Mouse (Mus musculus): ENCODE measurements around the gene Spsb3. TPM values are rescaled to one million over a fixed set of nuclear protein-coding genes. Genes with fewer than 3 reads are reported as not detected.

Spsb3 gene
- 10.5 and 13.8 TPM in 2 replicates for polyA plus RNA-seq (2011; ENCODE audit: insufficient read depth, insufficient read length, low read depth, missing spikeins)

- H3K27ac ChIP-seq (ENCODE audit: insufficient read depth, low read length) = no peak within 1 kb of the TSS
- H3K4me3 ChIP-seq (ENCODE audit: low read depth, low read length) = peak within 1 kb of the TSS; percentile 99
- no peaks in the 10 kb centered on the region for H3K27me3 ChIP-seq (ENCODE audit: control insufficient read depth, insufficient read depth, low read length, poor library complexity, severe bottlenecking)
- H3K36me3 ChIP-seq (ENCODE audit: control insufficient read depth, insufficient read depth, low read length, poor library complexity, severe bottlenecking) = 0 out of 2 replicates have a peak, but pooled peaks cover 3% of the 10 kb centered on the region
- no peaks in the 10 kb centered on the region for H3K4me1 ChIP-seq (ENCODE audit: control insufficient read depth, insufficient read depth, low read length)
- no peaks in the 10 kb centered on the region for H3K9me3 ChIP-seq (replicated peaks; ENCODE audit: control insufficient read depth, insufficient read depth, low read length, poor library complexity, severe bottlenecking)
- H3K9ac ChIP-seq (ENCODE audit: low read depth, poor library complexity, severe bottlenecking) = peak within 1 kb of the TSS; percentile 85
- TF ChIP-seq EP300 (IDR thresholded peaks at IDR 0.05; ENCODE audit: insufficient read depth, low read depth, low read length) = no peak
- TF ChIP-seq POLR2A (IDR thresholded peaks at IDR 0.05; ENCODE audit: insufficient read depth, low read length) = peak; percentile 65
- TF ChIP-seq CTCF (IDR thresholded peaks at IDR 0.05; ENCODE audit: low read depth, low read length) = no peak
Measured at GRCm38 (mm10) chr17:24886134-24886931, at the start of gene Spsb3, which contains the start of gene Nubp2. Gene Spsb3, plus strand, starts transcription at chr17:24886643. Gene Nubp2, minus strand, starts transcription at chr17:24886349.

GRCm38 (mm10) chr17:24839842-24840241 lies 46.6 kb upstream of the Spsb3 start, which contains the start of gene Hagh:
Gene Hagh, plus strand, starts transcription at chr17:24840143.
- TF ChIP-seq POLR2A (IDR thresholded peaks at IDR 0.05; ENCODE audit: insufficient read depth, low read length) (no peak), CTCF (IDR thresholded peaks at IDR 0.05; ENCODE audit: low read depth, low read length) (no peak), EP300 (IDR thresholded peaks at IDR 0.05; ENCODE audit: insufficient read depth, low read depth, low read length) (no peak)
- H3K36me3 ChIP-seq (ENCODE audit: control insufficient read depth, insufficient read depth, low read length, poor library complexity, severe bottlenecking) = no peaks in the 10 kb centered on the region
- no peak within 1 kb of the TSS for H3K9ac ChIP-seq (ENCODE audit: low read depth, poor library complexity, severe bottlenecking)
- H3K4me3 ChIP-seq (ENCODE audit: low read depth, low read length) = no peak within 1 kb of the TSS
- no peak within 1 kb of the TSS for H3K27ac ChIP-seq (ENCODE audit: insufficient read depth, low read length)
- H3K27me3 ChIP-seq (ENCODE audit: control insufficient read depth, insufficient read depth, low read length, poor library complexity, severe bottlenecking) = no peaks in the 10 kb centered on the region
- no peaks in the 10 kb centered on the region for H3K9me3 ChIP-seq (replicated peaks; ENCODE audit: control insufficient read depth, insufficient read depth, low read length, poor library complexity, severe bottlenecking)
- H3K4me1 ChIP-seq (ENCODE audit: control insufficient read depth, insufficient read depth, low read length) = no peaks in the 10 kb centered on the region

- no peak for TF ChIP-seq CTCF (IDR thresholded peaks at IDR 0.05; ENCODE audit: low read depth, low read length)
- no peak for TF ChIP-seq EP300 (IDR thresholded peaks at IDR 0.05; ENCODE audit: insufficient read depth, low read depth, low read length)
- Histone ChIP-seq H3K9ac (ENCODE audit: low read depth, poor library complexity, severe bottlenecking) (no peak overlapping the region), H3K9me3 (replicated peaks; ENCODE audit: control insufficient read depth, insufficient read depth, low read length, poor library complexity, severe bottlenecking) (no peaks in the 10 kb centered on the region), H3K27me3 (ENCODE audit: control insufficient read depth, insufficient read depth, low read length, poor library complexity, severe bottlenecking) (no peaks in the 10 kb centered on the region), H3K4me1 (ENCODE audit: control insufficient read depth, insufficient read depth, low read length) (no peaks in the 10 kb centered on the region), H3K27ac (ENCODE audit: insufficient read depth, low read length) (no peak overlapping the region), H3K36me3 (ENCODE audit: control insufficient read depth, insufficient read depth, low read length, poor library complexity, severe bottlenecking) (no peaks in the 10 kb centered on the region), H3K4me3 (ENCODE audit: low read depth, low read length) (no peak overlapping the region)
Measured at GRCm38 (mm10) chr17:24840341-24840740, 46.1 kb upstream of the Spsb3 start.

- Histone ChIP-seq H3K27ac (ENCODE audit: insufficient read depth, low read length) (no peak overlapping the region), H3K27me3 (ENCODE audit: control insufficient read depth, insufficient read depth, low read length, poor library complexity, severe bottlenecking) (no peaks in the 10 kb centered on the region), H3K9ac (ENCODE audit: low read depth, poor library complexity, severe bottlenecking) (no peak overlapping the region), H3K4me3 (ENCODE audit: low read depth, low read length) (no peak overlapping the region), H3K9me3 (replicated peaks; ENCODE audit: control insufficient read depth, insufficient read depth, low read length, poor library complexity, severe bottlenecking) (no peaks in the 10 kb centered on the region), H3K36me3 (ENCODE audit: control insufficient read depth, insufficient read depth, low read length, poor library complexity, severe bottlenecking) (no peaks in the 10 kb centered on the region), H3K4me1 (ENCODE audit: control insufficient read depth, insufficient read depth, low read length) (no peaks in the 10 kb centered on the region)
- TF ChIP-seq POLR2A (IDR thresholded peaks at IDR 0.05; ENCODE audit: insufficient read depth, low read length) = no peak
- peak; percentile 73 for TF ChIP-seq CTCF (IDR thresholded peaks at IDR 0.05; ENCODE audit: low read depth, low read length)
Measured at GRCm38 (mm10) chr17:24841133-24841532, 45.3 kb upstream of the Spsb3 start.

- no peaks in the 10 kb centered on the region for H3K36me3 ChIP-seq (ENCODE audit: control insufficient read depth, insufficient read depth, low read length, poor library complexity, severe bottlenecking)
- H3K4me1 ChIP-seq (ENCODE audit: control insufficient read depth, insufficient read depth, low read length) = no peaks in the 10 kb centered on the region
- no peak overlapping the region for H3K27ac ChIP-seq (ENCODE audit: insufficient read depth, low read length)
- no peaks in the 10 kb centered on the region for H3K9me3 ChIP-seq (replicated peaks; ENCODE audit: control insufficient read depth, insufficient read depth, low read length, poor library complexity, severe bottlenecking)
- TF ChIP-seq EP300 (IDR thresholded peaks at IDR 0.05; ENCODE audit: insufficient read depth, low read depth, low read length) = no peak
- no peak for TF ChIP-seq POLR2A (IDR thresholded peaks at IDR 0.05; ENCODE audit: insufficient read depth, low read length)
- TF ChIP-seq CTCF (IDR thresholded peaks at IDR 0.05; ENCODE audit: low read depth, low read length) = peak; percentile 39
- H3K27me3 ChIP-seq (ENCODE audit: control insufficient read depth, insufficient read depth, low read length, poor library complexity, severe bottlenecking) = no peaks in the 10 kb centered on the region
- no peak overlapping the region for H3K4me3 ChIP-seq (ENCODE audit: low read depth, low read length)
- H3K9ac ChIP-seq (ENCODE audit: low read depth, poor library complexity, severe bottlenecking) = no peak overlapping the region
Measured at GRCm38 (mm10) chr17:24842631-24843030, 43.8 kb upstream of the Spsb3 start.

GRCm38 (mm10) chr17:24844525-24844924 lies 41.9 kb upstream of the Spsb3 start:
- Histone ChIP-seq H3K27ac (ENCODE audit: insufficient read depth, low read length) (no peak overlapping the region), H3K9ac (ENCODE audit: low read depth, poor library complexity, severe bottlenecking) (no peak overlapping the region), H3K9me3 (replicated peaks; ENCODE audit: control insufficient read depth, insufficient read depth, low read length, poor library complexity, severe bottlenecking) (no peaks in the 10 kb centered on the region), H3K36me3 (ENCODE audit: control insufficient read depth, insufficient read depth, low read length, poor library complexity, severe bottlenecking) (no peaks in the 10 kb centered on the region), H3K4me3 (ENCODE audit: low read depth, low read length) (no peak overlapping the region), H3K27me3 (ENCODE audit: control insufficient read depth, insufficient read depth, low read length, poor library complexity, severe bottlenecking) (no peaks in the 10 kb centered on the region), H3K4me1 (ENCODE audit: control insufficient read depth, insufficient read depth, low read length) (peaks cover 2% of the 10 kb centered on the region)
- no peak for TF ChIP-seq EP300 (IDR thresholded peaks at IDR 0.05; ENCODE audit: insufficient read depth, low read depth, low read length)
- no peak for TF ChIP-seq CTCF (IDR thresholded peaks at IDR 0.05; ENCODE audit: low read depth, low read length)
- no peak for TF ChIP-seq POLR2A (IDR thresholded peaks at IDR 0.05; ENCODE audit: insufficient read depth, low read length)
